Mouse (Mus musculus) ES-Bruce4 (cell line): ENCODE measurements around the gene Sgms1. TPM values are rescaled to one million over a fixed set of nuclear protein-coding genes. Genes with fewer than 3 reads are reported as not detected.

Experiments
- H3K27ac ChIP-seq: 2 replicates; pipeline ENCODE4 v1.5.1; 2012; ENCODE audit warnings: low read length, inconsistent platforms; ENCODE audit not compliant: insufficient read depth
- H3K27me3 ChIP-seq: 2 replicates; pipeline ENCODE4 v1.6.1; 2012; ENCODE audit warnings: mild to moderate bottlenecking, low read length, inconsistent platforms; ENCODE audit not compliant: control insufficient read depth, poor library complexity, insufficient read depth, severe bottlenecking
- H3K36me3 ChIP-seq: 2 replicates; pipeline ENCODE4 v1.6.1; 2012; ENCODE audit warnings: inconsistent platforms, mild to moderate bottlenecking, low read length, moderate library complexity; ENCODE audit not compliant: control insufficient read depth, poor library complexity, insufficient read depth, severe bottlenecking
- H3K4me1 ChIP-seq: one replicate; pipeline ENCODE4 v1.8.1; 2011; ENCODE audit warnings: low read length; ENCODE audit not compliant: control insufficient read depth, insufficient read depth
- H3K4me3 ChIP-seq: 2 replicates; pipeline ENCODE4 v1.5.1; 2011; ENCODE audit warnings: low read depth, mild to moderate bottlenecking, low read length
- H3K9ac ChIP-seq: 2 replicates; pipeline ENCODE4 v1.6.1; 2012; ENCODE audit warnings: low read depth, mild to moderate bottlenecking, inconsistent platforms; ENCODE audit not compliant: poor library complexity, severe bottlenecking
- H3K9me3 ChIP-seq: replicated peaks from 2 replicates; pipeline ENCODE4 v1.6.1; 2012; ENCODE audit warnings: mild to moderate bottlenecking, low read length, inconsistent platforms; ENCODE audit not compliant: control insufficient read depth, poor library complexity, insufficient read depth, severe bottlenecking
- CTCF ChIP-seq: IDR thresholded peaks from one replicate; pipeline ENCODE4 v1.8.1; 2011; ENCODE audit warnings: low read depth, low read length
- EP300 ChIP-seq: IDR thresholded peaks from 2 replicates; pipeline ENCODE4 v1.6.1; 2011; ENCODE audit warnings: low read depth, low read length; ENCODE audit not compliant: insufficient read depth
- POLR2A ChIP-seq: IDR thresholded peaks from one replicate; pipeline ENCODE4 v1.8.1; 2011; ENCODE audit warnings: low read length; ENCODE audit not compliant: insufficient read depth
- polyA plus RNA-seq: library from polyadenylated mRNA; stranded (reverse); fragments of >200 nt; gene quantifications from 2 replicates; pipeline ENCODE4 v1.2.4, GENCODE M21; 2011; ENCODE audit warnings: low read depth; ENCODE audit not compliant: missing spikeins, insufficient read depth, insufficient read length

Sgms1 gene
- polyA plus RNA-seq, 1 experiment, result 69.7 TPM

- Histone ChIP-seq H3K4me3 (peak overlapping the region; percentile 76), H3K9ac (0 out of 2 replicates have a peak overlapping the region, but pooled peaks have one; percentile 6), H3K4me1 (no peaks in the 10 kb centered on the region), H3K9me3 (no peaks in the 10 kb centered on the region), H3K36me3 (no peaks in the 10 kb centered on the region), H3K27ac (peak overlapping the region; percentile 77), H3K27me3 (no peaks in the 10 kb centered on the region)
- TF ChIP-seq CTCF (no peak), EP300 (no peak), POLR2A (no peak)
These were observed 178.3 kb downstream of the Sgms1 start for GRCm38 (mm10) chr19:32211293-32211585.

- no peaks in the 10 kb centered on the region for H3K36me3 ChIP-seq
- no peaks in the 10 kb centered on the region for H3K4me1 ChIP-seq
- H3K27me3 ChIP-seq, result no peaks in the 10 kb centered on the region
- H3K4me3 ChIP-seq, result peak overlapping the region; percentile 76
- peak; percentile 59; the same call in 1 of the 2 replicates for TF ChIP-seq EP300
- TF ChIP-seq CTCF, result no peak
- TF ChIP-seq POLR2A, result peak; percentile 60
- peak overlapping the region; percentile 53 for H3K9ac ChIP-seq
- H3K9me3 ChIP-seq, result no peaks in the 10 kb centered on the region
- peak overlapping the region; percentile 77 for H3K27ac ChIP-seq
These were observed 178.8 kb downstream of the Sgms1 start for GRCm38 (mm10) chr19:32210450-32211292.

- TF ChIP-seq EP300 (no peak), POLR2A (no peak), CTCF (no peak)
- H3K36me3 ChIP-seq, result no peaks in the 10 kb centered on the region
- no peaks in the 10 kb centered on the region for H3K9me3 ChIP-seq
- peak overlapping the region; percentile 53 for H3K9ac ChIP-seq
- peak overlapping the region; percentile 76 for H3K4me3 ChIP-seq
- no peaks in the 10 kb centered on the region for H3K4me1 ChIP-seq
- no peak overlapping the region for H3K27ac ChIP-seq
- no peaks in the 10 kb centered on the region for H3K27me3 ChIP-seq
These were observed 179.4 kb downstream of the Sgms1 start for GRCm38 (mm10) chr19:32210099-32210449.

GRCm38 (mm10) chr19:32202131-32203114 is 187.1 kb downstream of the Sgms1 start:
- peaks cover 2% of the 10 kb centered on the region for H3K4me1 ChIP-seq
- no peaks in the 10 kb centered on the region; the same call in 1 of the 2 replicates for H3K36me3 ChIP-seq
- no peak overlapping the region for H3K4me3 ChIP-seq
- TF ChIP-seq EP300 (no peak), POLR2A (no peak), CTCF (no peak)
- no peak overlapping the region for H3K27ac ChIP-seq
- no peaks in the 10 kb centered on the region for H3K27me3 ChIP-seq
- no peaks in the 10 kb centered on the region for H3K9me3 ChIP-seq
- no peak overlapping the region for H3K9ac ChIP-seq

- Histone ChIP-seq H3K4me1 (peaks cover 5% of the 10 kb centered on the region), H3K9me3 (no peaks in the 10 kb centered on the region), H3K9ac (no peak overlapping the region), H3K4me3 (no peak overlapping the region), H3K36me3 (no peaks in the 10 kb centered on the region; the same call in 1 of the 2 replicates), H3K27me3 (no peaks in the 10 kb centered on the region), H3K27ac (no peak overlapping the region)
- TF ChIP-seq POLR2A (no peak), EP300 (no peak), CTCF (no peak)
These were observed 189.5 kb downstream of the Sgms1 start for GRCm38 (mm10) chr19:32199861-32200574.
